Mouse (Mus musculus): ENCODE measurements around the gene Mtif3. TPM values are rescaled to one million over a fixed set of nuclear protein-coding genes. Genes with fewer than 3 reads are reported as not detected.
A peak's percentile ranks its signal among the peaks of the same experiment; 100 is the strongest.

Mtif3 gene
- polyA plus RNA-seq (2014; fragmentation: Nextera tagmentation; extraction: Ambion mirVana): 27.4 and 28.5 TPM in 2 replicates

GRCm38 (mm10) chr5:146963118-146963936 lies at the start of gene Mtif3:
Gene Mtif3, minus strand, starts transcription at chr5:146963800.
- peak within 1 kb of the TSS; percentile 54 for H3K4me3 ChIP-seq (replicated peaks; ENCODE audit: low read length)
- WGBS: 2% methylated on average over 46 of the region's 46 CpGs
- H3K27ac ChIP-seq: peak within 1 kb of the TSS; percentile 28
- H3K36me3 ChIP-seq (replicated peaks; ENCODE audit: control insufficient read depth, insufficient read depth): peaks cover 14% of the 10 kb centered on the region; the same call in 1 of the 2 replicates
- no peaks in the 10 kb centered on the region for H3K9me3 ChIP-seq (ENCODE audit: control insufficient read depth, low read length)
- H3K27me3 ChIP-seq (ENCODE audit: control insufficient read depth, insufficient read depth, low read length): no peaks in the 10 kb centered on the region
- H3K9ac ChIP-seq: peak within 1 kb of the TSS; percentile 55
- H3K4me2 ChIP-seq (replicated peaks): peak within 1 kb of the TSS; percentile 71
- peaks cover 11% of the 10 kb centered on the region for H3K4me1 ChIP-seq (replicated peaks; ENCODE audit: control insufficient read depth, insufficient read depth, low read length)
- DNase-seq (ENCODE audit: low spot score) (peak; percentile 87), ATAC-seq (ENCODE audit: low FRiP score) (peak; percentile 85)

GRCm38 (mm10) chr5:147011333-147011732 lies 47.7 kb upstream of the Mtif3 start:
- H3K9ac ChIP-seq: no peak overlapping the region
- 82% methylated on average over 10 of the region's 10 CpGs for WGBS
- no peak for ATAC-seq (ENCODE audit: low FRiP score)
- no peaks in the 10 kb centered on the region for H3K27me3 ChIP-seq (ENCODE audit: control insufficient read depth, insufficient read depth, low read length)
- no peaks in the 10 kb centered on the region for H3K36me3 ChIP-seq (replicated peaks; ENCODE audit: control insufficient read depth, insufficient read depth)
- H3K4me1 ChIP-seq (replicated peaks; ENCODE audit: control insufficient read depth, insufficient read depth, low read length): no peaks in the 10 kb centered on the region
- no peak overlapping the region for H3K4me2 ChIP-seq (replicated peaks)
- no peak for DNase-seq (ENCODE audit: low spot score)
- no peak overlapping the region for H3K27ac ChIP-seq
- H3K9me3 ChIP-seq (ENCODE audit: control insufficient read depth, low read length): no peaks in the 10 kb centered on the region
- H3K4me3 ChIP-seq (replicated peaks; ENCODE audit: low read length): no peak overlapping the region

DNA sequence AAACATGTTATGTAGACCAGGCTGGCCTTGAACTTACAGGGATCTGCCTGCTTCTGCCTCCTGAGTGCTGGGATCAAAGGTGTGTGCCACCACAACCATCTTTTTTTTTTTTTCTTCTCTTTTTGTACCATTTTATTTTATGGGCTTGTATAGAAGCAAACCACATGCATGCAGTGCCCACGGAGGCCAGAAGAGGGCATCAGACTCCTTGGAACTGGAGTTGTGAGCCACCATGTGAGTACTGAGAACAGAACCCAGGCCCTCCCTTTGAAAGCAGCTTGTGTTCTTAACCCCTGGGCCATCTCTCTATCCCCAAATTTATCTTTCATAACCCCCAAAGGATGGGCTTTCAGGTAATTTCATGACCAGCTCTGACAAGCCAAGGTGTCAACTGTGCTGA lies 39.7 kb upstream of the Mtif3 start:
- H3K9me3 ChIP-seq (ENCODE audit: control insufficient read depth, low read length): no peaks in the 10 kb centered on the region
- no peak overlapping the region for H3K27ac ChIP-seq
- no peaks in the 10 kb centered on the region for H3K36me3 ChIP-seq (replicated peaks; ENCODE audit: control insufficient read depth, insufficient read depth)
- H3K4me3 ChIP-seq (replicated peaks; ENCODE audit: low read length): no peak overlapping the region
- H3K4me2 ChIP-seq (replicated peaks): no peak overlapping the region
- WGBS: 68% methylated on average over 1 of the region's 1 CpGs
- ATAC-seq (ENCODE audit: low FRiP score) (no peak), DNase-seq (ENCODE audit: low spot score) (no peak)
- H3K9ac ChIP-seq: no peak overlapping the region
- H3K27me3 ChIP-seq (ENCODE audit: control insufficient read depth, insufficient read depth, low read length): no peaks in the 10 kb centered on the region
- H3K4me1 ChIP-seq (replicated peaks; ENCODE audit: control insufficient read depth, insufficient read depth, low read length): no peaks in the 10 kb centered on the region

GRCm38 (mm10) chr5:147001312-147001711 lies 37.7 kb upstream of the Mtif3 start:
- H3K4me3 ChIP-seq (replicated peaks; ENCODE audit: low read length): no peak overlapping the region
- no peaks in the 10 kb centered on the region for H3K27me3 ChIP-seq (ENCODE audit: control insufficient read depth, insufficient read depth, low read length)
- WGBS: 86% methylated on average over 4 of the region's 4 CpGs
- H3K4me1 ChIP-seq (replicated peaks; ENCODE audit: control insufficient read depth, insufficient read depth, low read length): no peaks in the 10 kb centered on the region
- H3K9ac ChIP-seq: no peak overlapping the region
- H3K9me3 ChIP-seq (ENCODE audit: control insufficient read depth, low read length): no peaks in the 10 kb centered on the region
- no peak overlapping the region for H3K27ac ChIP-seq
- no peak overlapping the region for H3K4me2 ChIP-seq (replicated peaks)
- H3K36me3 ChIP-seq (replicated peaks; ENCODE audit: control insufficient read depth, insufficient read depth): no peaks in the 10 kb centered on the region
- no peak for ATAC-seq (ENCODE audit: low FRiP score)
- DNase-seq (ENCODE audit: low spot score): no peak

DNA sequence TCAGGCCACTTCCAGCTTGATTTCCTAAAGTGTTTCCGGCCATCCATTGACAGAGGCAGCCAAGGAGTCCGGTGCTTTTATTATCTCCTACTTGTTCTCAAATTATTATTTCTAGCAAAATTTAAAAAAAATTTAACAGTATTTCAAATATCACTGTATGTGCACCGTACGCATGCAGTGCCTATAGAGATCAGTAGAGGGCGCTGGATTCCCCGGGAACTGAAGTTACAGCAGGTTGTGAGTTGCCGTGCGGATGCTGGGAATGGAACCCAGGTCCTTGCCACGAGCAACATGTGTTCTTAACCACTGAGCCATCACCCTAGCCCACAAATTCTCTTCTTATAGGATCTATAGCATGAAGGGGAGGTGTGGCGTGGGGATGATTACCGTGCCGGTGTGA lies 35.2 kb upstream of the Mtif3 start:
- H3K4me3 ChIP-seq (replicated peaks; ENCODE audit: low read length): no peak overlapping the region
- ATAC-seq (ENCODE audit: low FRiP score) (no peak), DNase-seq (ENCODE audit: low spot score) (no peak)
- H3K9me3 ChIP-seq (ENCODE audit: control insufficient read depth, low read length): no peaks in the 10 kb centered on the region
- H3K27me3 ChIP-seq (ENCODE audit: control insufficient read depth, insufficient read depth, low read length): no peaks in the 10 kb centered on the region
- no peak overlapping the region for H3K9ac ChIP-seq
- 93% methylated on average over 12 of the region's 12 CpGs for WGBS
- H3K4me2 ChIP-seq (replicated peaks): no peak overlapping the region
- H3K36me3 ChIP-seq (replicated peaks; ENCODE audit: control insufficient read depth, insufficient read depth): no peaks in the 10 kb centered on the region
- no peaks in the 10 kb centered on the region for H3K4me1 ChIP-seq (replicated peaks; ENCODE audit: control insufficient read depth, insufficient read depth, low read length)
- no peak overlapping the region for H3K27ac ChIP-seq

DNA sequence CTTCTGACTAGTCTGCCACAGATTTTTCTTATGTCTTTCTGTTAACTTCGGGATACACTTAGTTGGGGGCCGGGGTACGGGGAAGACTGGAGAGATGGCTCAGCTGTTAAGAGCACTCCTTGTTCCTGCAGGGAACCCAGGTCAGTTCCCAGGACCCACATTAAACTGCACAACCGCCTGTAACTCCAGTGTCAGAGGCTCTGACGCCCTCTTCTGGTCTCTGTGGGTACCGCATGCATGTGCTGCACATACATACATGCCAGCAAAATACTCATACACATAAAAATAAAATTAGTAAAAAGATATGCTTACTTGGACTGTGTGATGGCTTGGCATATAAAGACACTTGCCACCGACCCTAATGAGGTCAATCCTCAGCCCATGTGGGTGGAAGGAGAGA lies 33.2 kb upstream of the Mtif3 start:
- ATAC-seq (ENCODE audit: low FRiP score) (no peak), DNase-seq (ENCODE audit: low spot score) (no peak)
- Histone ChIP-seq H3K27ac (no peak overlapping the region), H3K4me3 (replicated peaks; ENCODE audit: low read length) (no peak overlapping the region), H3K4me1 (replicated peaks; ENCODE audit: control insufficient read depth, insufficient read depth, low read length) (no peaks in the 10 kb centered on the region), H3K9me3 (ENCODE audit: control insufficient read depth, low read length) (no peaks in the 10 kb centered on the region), H3K9ac (no peak overlapping the region), H3K4me2 (replicated peaks) (no peak overlapping the region), H3K36me3 (replicated peaks; ENCODE audit: control insufficient read depth, insufficient read depth) (no peaks in the 10 kb centered on the region), H3K27me3 (ENCODE audit: control insufficient read depth, insufficient read depth, low read length) (no peaks in the 10 kb centered on the region)
- 87% methylated on average over 7 of the region's 7 CpGs for WGBS

DNA sequence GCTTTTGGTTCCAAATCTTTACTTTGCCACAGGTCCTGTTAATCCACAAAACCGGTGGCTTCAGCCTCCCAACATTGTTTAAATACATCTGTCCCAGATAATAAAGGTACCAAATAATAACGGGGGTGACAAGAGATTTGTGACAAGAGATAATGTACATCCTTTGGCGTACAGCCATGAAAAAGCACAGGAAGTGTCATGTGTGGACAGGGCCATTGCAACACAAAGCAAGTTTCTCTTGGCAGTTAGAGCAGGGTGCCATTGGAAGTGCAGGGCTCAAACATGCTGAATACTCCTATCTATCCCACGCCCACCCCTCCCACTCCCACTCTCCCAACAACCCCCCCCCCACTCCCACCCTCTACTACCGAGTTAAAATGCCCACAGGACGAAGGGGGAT lies 31.4 kb upstream of the Mtif3 start:
- H3K9ac ChIP-seq: no peak overlapping the region
- no peaks in the 10 kb centered on the region for H3K4me1 ChIP-seq (replicated peaks; ENCODE audit: control insufficient read depth, insufficient read depth, low read length)
- DNase-seq (ENCODE audit: low spot score) (no peak), ATAC-seq (ENCODE audit: low FRiP score) (no peak)
- no peak overlapping the region for H3K4me2 ChIP-seq (replicated peaks)
- no peak overlapping the region for H3K4me3 ChIP-seq (replicated peaks; ENCODE audit: low read length)
- WGBS: 65% methylated on average over 6 of the region's 6 CpGs
- no peak overlapping the region for H3K27ac ChIP-seq
- no peaks in the 10 kb centered on the region for H3K36me3 ChIP-seq (replicated peaks; ENCODE audit: control insufficient read depth, insufficient read depth)
- H3K9me3 ChIP-seq (ENCODE audit: control insufficient read depth, low read length): no peaks in the 10 kb centered on the region
- H3K27me3 ChIP-seq (ENCODE audit: control insufficient read depth, insufficient read depth, low read length): no peaks in the 10 kb centered on the region

DNA sequence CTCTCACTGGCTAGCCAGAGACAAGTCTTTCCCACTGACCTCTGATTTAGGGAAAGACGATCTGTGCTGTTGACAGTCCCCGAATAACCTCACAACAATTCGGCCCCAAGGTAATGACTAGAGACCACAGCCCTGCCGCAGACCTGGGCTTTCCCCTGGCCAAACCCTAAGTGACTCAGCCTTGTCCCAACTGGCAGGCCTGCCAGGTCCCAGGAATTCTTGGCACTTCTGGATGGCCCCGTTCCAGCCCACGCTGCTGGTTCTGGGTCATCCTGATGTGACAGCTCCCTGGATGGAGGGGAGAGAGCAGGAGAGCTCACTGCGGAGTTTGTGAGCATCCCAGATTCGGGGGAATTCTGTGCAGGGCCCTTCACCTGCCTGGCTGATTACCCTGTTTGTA lies 29.9 kb upstream of the Mtif3 start:
- WGBS: 79% methylated on average over 8 of the region's 8 CpGs
- ATAC-seq (ENCODE audit: low FRiP score): no peak
- Histone ChIP-seq H3K4me1 (replicated peaks; ENCODE audit: control insufficient read depth, insufficient read depth, low read length) (no peaks in the 10 kb centered on the region), H3K9me3 (ENCODE audit: control insufficient read depth, low read length) (no peaks in the 10 kb centered on the region), H3K9ac (no peak overlapping the region), H3K36me3 (replicated peaks; ENCODE audit: control insufficient read depth, insufficient read depth) (no peaks in the 10 kb centered on the region), H3K27me3 (ENCODE audit: control insufficient read depth, insufficient read depth, low read length) (no peaks in the 10 kb centered on the region), H3K4me2 (replicated peaks) (no peak overlapping the region), H3K4me3 (replicated peaks; ENCODE audit: low read length) (no peak overlapping the region), H3K27ac (no peak overlapping the region)
- DNase-seq (ENCODE audit: low spot score): no peak

GRCm38 (mm10) chr5:146989051-146989450 lies 25.5 kb upstream of the Mtif3 start:
- 0 out of 2 replicates have a peak, but pooled peaks cover 9% of the 10 kb centered on the region for H3K4me1 ChIP-seq (replicated peaks; ENCODE audit: control insufficient read depth, insufficient read depth, low read length)
- no peak for DNase-seq (ENCODE audit: low spot score)
- no peak overlapping the region for H3K4me2 ChIP-seq (replicated peaks)
- H3K9me3 ChIP-seq (ENCODE audit: control insufficient read depth, low read length): no peaks in the 10 kb centered on the region
- no peaks in the 10 kb centered on the region for H3K36me3 ChIP-seq (replicated peaks; ENCODE audit: control insufficient read depth, insufficient read depth)
- H3K4me3 ChIP-seq (replicated peaks; ENCODE audit: low read length): no peak overlapping the region
- H3K9ac ChIP-seq: no peak overlapping the region
- WGBS: 84% methylated on average over 5 of the region's 5 CpGs
- ATAC-seq (ENCODE audit: low FRiP score): no peak
- H3K27me3 ChIP-seq (ENCODE audit: control insufficient read depth, insufficient read depth, low read length): no peaks in the 10 kb centered on the region
- H3K27ac ChIP-seq: no peak overlapping the region
